Mouse (Mus musculus) spleen, adult 2 months (tissue): ENCODE measurements around the gene Mcm6.

Experiments
- CTCF ChIP-seq: fragments of 200-500 bp; IDR thresholded peaks from 2 replicates; pipeline ENCODE4 v1.5.1; 2011; ENCODE audit warnings: mild to moderate bottlenecking, inconsistent platforms; ENCODE audit not compliant: insufficient read depth, insufficient read length, insufficient replicate concordance; ENCODE audit errors: extremely low read depth
- POLR2A ChIP-seq: fragments of 200-500 bp; IDR thresholded peaks from 2 replicates; pipeline ENCODE4 v1.6.1; 2011; ENCODE audit warnings: low read depth, low read length, inconsistent platforms

- no peak for TF ChIP-seq CTCF
- no peak for TF ChIP-seq POLR2A
Observed at GRCm38 (mm10) chr1:128400926-128401325, 41.5 kb upstream of the Mcm6 start.
